Mouse (Mus musculus) bone marrow macrophage, adult 2 months (primary cell): ENCODE measurements around the gene Ppfibp1. TPM values are rescaled to one million over a fixed set of nuclear protein-coding genes. Genes with fewer than 3 reads are reported as not detected.

Experiments used
- H3K27ac ChIP-seq: 2 replicates; pipeline ENCODE4 v1.5.1; 2012; ENCODE audit warnings: low read depth, low read length; ENCODE audit not compliant: insufficient read depth
- H3K4me1 ChIP-seq: 2 replicates; pipeline ENCODE4 v1.6.1; 2012; ENCODE audit warnings: low read length; ENCODE audit not compliant: control insufficient read depth, insufficient read depth
- H3K4me3 ChIP-seq: 2 replicates; pipeline ENCODE4 v1.5.1; 2012; ENCODE audit warnings: mild to moderate bottlenecking, low read length, moderate library complexity; ENCODE audit not compliant: insufficient read depth
- CTCF ChIP-seq: IDR thresholded peaks from 2 replicates; pipeline ENCODE4 v1.5.1; 2012; ENCODE audit warnings: low read depth, mild to moderate bottlenecking, low read length, moderate library complexity
- POLR2A ChIP-seq: IDR thresholded peaks from 2 replicates; pipeline ENCODE4 v1.6.1; 2012; ENCODE audit warnings: mild to moderate bottlenecking, low read depth, low read length, borderline replicate concordance
- polyA plus RNA-seq: library from polyadenylated mRNA; stranded (reverse); fragments of >200 nt; gene quantifications from 2 replicates; pipeline ENCODE4 v1.2.4, GENCODE M21; 2012; ENCODE audit not compliant: missing spikeins, insufficient read depth, insufficient read length

Ppfibp1 gene
- polyA plus RNA-seq, 1 experiment, result 31.2 TPM

GRCm38 (mm10) chr6:146979953-146980352 lies 91.7 kb downstream of the Ppfibp1 start:
- Histone ChIP-seq H3K4me3 (no peak overlapping the region), H3K4me1 (peaks cover 21% of the 10 kb centered on the region), H3K27ac (no peak overlapping the region)
- TF ChIP-seq CTCF (no peak), POLR2A (no peak)

DNA sequence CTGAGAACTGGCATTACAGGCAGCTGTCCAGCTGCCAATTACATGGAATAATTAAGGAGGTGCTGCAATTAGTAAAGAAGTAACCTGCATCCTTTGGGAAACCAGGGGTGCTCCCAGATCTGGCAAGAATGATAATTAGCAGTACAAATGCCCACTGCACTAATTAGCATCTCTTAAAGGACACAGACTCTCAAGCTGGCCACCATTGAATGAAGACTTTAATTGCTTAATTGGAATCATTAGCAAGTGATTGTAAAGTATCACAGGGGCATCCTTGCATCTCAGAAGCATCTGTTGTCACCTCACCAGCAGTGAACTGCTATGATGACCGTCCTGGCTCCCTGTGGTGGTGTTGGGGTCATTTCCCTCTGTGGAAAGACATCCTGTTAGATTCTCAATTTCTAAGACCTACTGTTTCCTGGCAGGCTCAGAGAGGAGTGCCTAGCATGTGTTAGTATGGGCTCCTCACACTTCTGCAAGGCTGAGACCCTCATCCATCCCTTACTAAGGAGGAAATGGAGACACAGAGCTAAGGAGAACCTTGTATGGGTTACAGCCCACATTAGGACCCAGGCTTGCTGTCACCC lies 93.1 kb downstream of the Ppfibp1 start:
- no peak overlapping the region for H3K27ac ChIP-seq
- TF ChIP-seq CTCF (no peak), POLR2A (no peak)
- H3K4me3 ChIP-seq, result no peak overlapping the region
- H3K4me1 ChIP-seq, result peaks cover 28% of the 10 kb centered on the region

DNA sequence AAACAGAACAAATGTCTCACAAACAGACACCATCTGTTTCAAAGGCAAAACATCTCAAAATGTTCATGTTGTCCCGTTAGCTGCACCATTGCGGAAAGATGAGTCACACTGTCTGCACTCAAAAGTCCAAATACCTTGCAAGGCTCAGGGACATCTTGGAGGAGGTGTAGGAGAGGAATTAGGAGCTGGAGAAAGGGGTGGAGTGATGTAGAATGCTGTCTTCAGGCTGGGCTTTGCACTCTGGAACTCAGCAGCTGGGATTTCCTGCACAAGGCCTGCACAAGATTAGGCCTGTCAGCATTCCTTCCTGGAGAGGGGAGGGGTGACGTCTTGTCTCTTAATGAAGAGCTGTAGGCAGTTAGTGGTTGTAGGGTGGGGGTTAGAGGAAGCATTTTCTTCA lies 96.3 kb downstream of the Ppfibp1 start:
- no peak for TF ChIP-seq CTCF
- no peak for TF ChIP-seq POLR2A
- H3K4me3 ChIP-seq, result no peak overlapping the region

GRCm38 (mm10) chr6:146994236-146994635 lies 105.9 kb downstream of the Ppfibp1 start:
- TF ChIP-seq POLR2A (no peak), CTCF (no peak)
- H3K4me3 ChIP-seq, result no peak overlapping the region
- no peaks in the 10 kb centered on the region for H3K4me1 ChIP-seq
- H3K27ac ChIP-seq, result no peak overlapping the region

More for the DNA sequence above, 96.3 kb downstream of the Ppfibp1 start:
- H3K4me1 ChIP-seq, result peaks cover 36% of the 10 kb centered on the region
- H3K27ac ChIP-seq, result no peak overlapping the region

- Histone ChIP-seq H3K4me3 (no peak overlapping the region), H3K4me1 (no peaks in the 10 kb centered on the region), H3K27ac (no peak overlapping the region)
- TF ChIP-seq CTCF, result no peak
- TF ChIP-seq POLR2A, result no peak
Observed at GRCm38 (mm10) chr6:146995391-146995790, 107.1 kb downstream of the Ppfibp1 start.

DNA sequence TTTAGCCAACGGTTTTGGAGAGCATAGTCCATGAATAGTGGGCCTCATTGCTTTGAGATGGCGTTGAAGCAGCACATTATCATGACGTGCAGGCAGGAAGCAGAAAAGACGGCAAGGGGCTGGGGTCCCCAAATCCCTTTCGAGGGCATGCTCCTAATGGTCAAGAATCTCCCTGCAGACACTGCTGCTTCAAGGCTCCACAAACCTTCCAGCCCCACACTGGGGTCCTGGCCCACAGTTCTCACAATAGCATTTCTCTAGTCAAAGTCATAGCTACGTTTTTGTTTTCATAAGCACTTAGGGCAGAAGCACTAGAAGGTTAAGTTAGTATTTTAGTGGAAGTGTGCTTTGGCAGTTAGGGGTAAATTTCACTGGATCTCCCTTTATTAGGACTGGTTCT lies 107.6 kb downstream of the Ppfibp1 start:
- TF ChIP-seq CTCF, result no peak
- TF ChIP-seq POLR2A, result no peak
- no peak overlapping the region for H3K27ac ChIP-seq

DNA sequence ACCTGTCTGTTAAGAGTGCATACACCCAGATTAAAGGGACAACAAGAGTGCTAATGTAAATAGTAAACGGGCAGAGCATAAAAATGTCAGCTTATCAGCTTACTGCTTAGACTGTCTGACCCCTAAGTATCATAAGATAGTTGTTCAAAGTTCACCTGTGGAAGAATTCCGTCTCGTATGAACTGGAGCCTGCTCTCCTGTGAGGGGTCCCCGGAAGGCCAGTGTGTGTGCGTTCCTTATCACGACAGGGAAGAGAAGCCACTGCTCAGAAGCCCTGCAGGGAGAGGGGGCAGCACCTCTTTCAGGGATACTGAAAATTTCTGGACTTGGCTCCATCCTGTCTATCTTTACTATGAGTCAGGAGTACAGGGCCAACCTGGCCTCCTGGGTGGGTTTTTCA lies 108.7 kb downstream of the Ppfibp1 start:
- no peak overlapping the region for H3K4me3 ChIP-seq
- TF ChIP-seq CTCF (no peak), POLR2A (no peak)
- H3K27ac ChIP-seq, result no peak overlapping the region
- no peaks in the 10 kb centered on the region for H3K4me1 ChIP-seq

More for the DNA sequence above, 107.6 kb downstream of the Ppfibp1 start:
- no peak overlapping the region for H3K4me3 ChIP-seq
- H3K4me1 ChIP-seq, result no peaks in the 10 kb centered on the region

- no peak overlapping the region for H3K27ac ChIP-seq
- no peaks in the 10 kb centered on the region for H3K4me1 ChIP-seq
- TF ChIP-seq POLR2A (no peak), CTCF (no peak)
- no peak overlapping the region for H3K4me3 ChIP-seq
Observed at GRCm38 (mm10) chr6:146998710-146999109, 110.4 kb downstream of the Ppfibp1 start.

- H3K4me3 ChIP-seq, result no peak overlapping the region
- no peaks in the 10 kb centered on the region for H3K4me1 ChIP-seq
- TF ChIP-seq POLR2A (no peak), CTCF (no peak)
- H3K27ac ChIP-seq, result no peak overlapping the region
Observed at GRCm38 (mm10) chr6:146999302-146999701, 111.0 kb downstream of the Ppfibp1 start.

GRCm38 (mm10) chr6:146999755-147000154 lies 111.5 kb downstream of the Ppfibp1 start:
- Histone ChIP-seq H3K4me3 (no peak overlapping the region), H3K4me1 (no peaks in the 10 kb centered on the region), H3K27ac (no peak overlapping the region)
- TF ChIP-seq CTCF (no peak), POLR2A (no peak)
